Mouse (Mus musculus) lung, postnatal 25 days (tissue): ENCODE data around the gene Arrb2.
"Not testable (repeated sequence)": the region's sequence is repeated elsewhere in the genome, so short reads cannot be mapped to it uniquely, and the experiment has no call there.

Experiments
- DNase-seq: peaks from one replicate; pipeline ENCODE4 v3.0.0; 2022; ENCODE audit warnings: low spot score

Arrb2 gene

DNA sequence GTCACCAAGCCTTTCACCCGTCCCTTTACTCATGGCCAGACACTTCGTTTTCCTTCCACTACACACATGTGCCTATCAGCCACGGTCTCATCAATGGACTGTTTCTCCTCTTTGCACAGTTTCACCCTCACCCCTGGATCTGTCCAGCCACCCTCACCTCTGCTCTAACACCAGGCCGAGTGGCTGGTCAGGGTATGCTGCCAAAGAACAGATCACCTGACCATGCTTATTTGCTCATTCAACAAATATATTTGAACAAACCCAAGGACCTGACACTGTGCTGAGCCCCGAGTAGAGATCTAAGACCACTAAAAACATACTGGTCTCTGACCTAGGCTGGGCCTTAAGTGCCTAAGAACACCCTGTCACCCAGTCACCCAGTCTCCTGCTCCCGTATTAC is 12.2 kb downstream of the Arrb2 start:
- peak; percentile 56 for DNase-seq

GRCm38 (mm10) chr11:70446756-70447155 is 14.3 kb downstream of the Arrb2 start:
- no peak for DNase-seq

DNA sequence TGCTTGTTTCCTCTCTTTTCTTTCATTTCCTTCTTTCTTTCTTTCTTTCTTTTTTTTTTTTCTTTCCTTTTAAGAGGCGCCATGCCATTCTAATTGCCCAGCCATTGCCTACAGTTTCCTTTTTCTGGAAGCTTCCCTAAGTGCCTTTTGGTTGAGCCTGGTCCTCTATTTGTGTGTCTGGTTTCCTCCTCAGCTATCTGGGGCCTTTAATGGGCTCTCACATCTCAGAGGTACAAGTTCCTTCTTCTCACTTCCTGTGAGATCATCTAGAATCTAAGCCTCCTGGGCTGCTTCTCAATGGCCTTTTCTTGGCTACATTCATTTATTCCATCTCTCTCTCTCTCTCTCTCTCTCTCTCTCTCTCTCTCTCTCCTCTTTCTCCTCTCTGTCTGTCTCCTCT is 14.9 kb downstream of the Arrb2 start:
- no peak for DNase-seq

DNA sequence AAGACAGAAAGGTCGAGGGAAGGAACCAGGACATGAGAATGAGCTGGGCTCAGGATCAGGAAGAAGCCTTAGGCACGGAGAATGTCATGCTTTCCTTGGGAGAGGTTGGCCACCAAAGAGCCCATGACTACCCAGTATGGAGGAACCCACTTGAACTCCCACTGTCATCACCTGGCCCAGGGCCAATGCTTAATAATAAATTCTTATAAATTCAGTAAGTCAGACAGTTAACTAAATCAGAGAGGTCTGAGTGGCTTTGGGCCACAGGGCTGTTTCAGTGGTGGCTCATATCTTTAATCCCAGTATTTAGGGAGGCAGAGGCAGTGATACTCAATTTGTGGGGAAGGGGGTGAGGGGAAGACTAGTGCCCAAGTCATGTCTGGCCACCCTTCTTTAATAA is 18.5 kb downstream of the Arrb2 start:
- no peak for DNase-seq

- DNase-seq: peak; percentile 99
These were observed 19.5 kb downstream of the Arrb2 start, which contains the start of gene Med11 for GRCm38 (mm10) chr11:70451797-70452498. Gene Med11 (plus strand): TSS chr11:70451919.

DNA sequence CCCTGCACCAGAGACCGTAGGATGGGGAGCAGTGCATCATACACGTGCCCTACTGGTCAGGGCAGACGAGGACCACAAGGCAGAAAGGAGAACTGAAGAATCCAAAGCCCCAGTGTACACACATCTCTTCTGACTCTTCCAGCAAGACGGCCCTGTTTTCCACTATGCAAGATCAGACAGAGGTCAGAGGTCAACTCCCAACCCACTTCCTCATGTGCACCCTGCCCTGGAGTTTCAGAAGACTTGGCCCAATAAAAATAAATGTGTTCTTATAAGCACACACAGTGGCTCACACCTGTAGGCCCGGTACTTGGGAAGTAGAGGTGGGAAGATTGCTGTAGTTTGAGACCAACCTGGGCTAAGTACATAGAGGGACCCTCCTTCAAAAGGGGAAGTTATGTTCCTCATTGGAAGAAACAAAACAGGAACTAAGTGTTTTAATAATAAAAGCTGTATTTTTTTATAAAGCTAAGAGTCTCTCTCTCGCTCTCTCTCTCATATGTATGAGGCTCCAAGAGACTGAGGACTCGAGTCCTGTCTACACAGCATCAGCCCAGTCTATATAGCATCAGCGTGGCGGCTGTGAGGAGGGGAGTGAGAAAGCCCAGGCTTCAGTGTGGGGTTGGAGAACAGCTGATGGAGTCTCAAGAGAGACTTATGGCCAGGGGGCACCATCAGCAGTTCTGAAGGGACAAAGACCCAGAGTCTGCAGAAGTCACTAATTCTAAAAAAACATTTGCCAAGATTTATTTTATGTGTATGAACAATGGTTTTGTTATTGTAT is 21.0 kb downstream of the Arrb2 start:
- peak; percentile 38 for DNase-seq

- DNase-seq: peak; percentile 42
These were observed 26.5 kb downstream of the Arrb2 start, which contains the start of gene Zmynd15 for GRCm38 (mm10) chr11:70458688-70459600. Gene Zmynd15 (plus strand): TSS chr11:70459433.

GRCm38 (mm10) chr11:70459601-70460101 is 27.2 kb downstream of the Arrb2 start, which contains the start of gene Cxcl16:
Gene Cxcl16 (minus strand): TSS chr11:70459984.
- peak; percentile 86 for DNase-seq

DNA sequence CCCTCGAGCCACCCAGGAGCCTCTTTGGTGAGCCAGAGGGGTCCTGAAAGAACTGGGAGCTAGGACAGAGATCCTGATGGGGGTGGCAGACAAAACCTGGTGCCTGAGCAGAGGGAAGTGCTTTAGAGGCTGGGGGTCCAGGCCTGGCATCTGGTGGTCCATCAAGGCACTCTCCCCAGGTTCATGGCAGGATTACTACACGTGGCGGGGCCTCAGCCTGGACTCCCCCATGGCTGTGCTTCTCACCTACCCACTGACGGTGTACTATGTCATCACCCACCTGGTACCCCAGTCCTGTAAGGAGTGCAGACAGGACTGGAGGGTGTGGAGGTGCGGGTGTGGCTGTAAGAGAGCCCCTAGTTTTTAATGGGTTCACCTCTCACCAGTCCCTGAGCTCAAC is 31.5 kb downstream of the Arrb2 start:
- DNase-seq: no peak

GRCm38 (mm10) chr11:70465211-70465610 is 32.8 kb downstream of the Arrb2 start:
- no peak for DNase-seq

GRCm38 (mm10) chr11:70465824-70466223 is 33.4 kb downstream of the Arrb2 start:
- DNase-seq: no peak

DNA sequence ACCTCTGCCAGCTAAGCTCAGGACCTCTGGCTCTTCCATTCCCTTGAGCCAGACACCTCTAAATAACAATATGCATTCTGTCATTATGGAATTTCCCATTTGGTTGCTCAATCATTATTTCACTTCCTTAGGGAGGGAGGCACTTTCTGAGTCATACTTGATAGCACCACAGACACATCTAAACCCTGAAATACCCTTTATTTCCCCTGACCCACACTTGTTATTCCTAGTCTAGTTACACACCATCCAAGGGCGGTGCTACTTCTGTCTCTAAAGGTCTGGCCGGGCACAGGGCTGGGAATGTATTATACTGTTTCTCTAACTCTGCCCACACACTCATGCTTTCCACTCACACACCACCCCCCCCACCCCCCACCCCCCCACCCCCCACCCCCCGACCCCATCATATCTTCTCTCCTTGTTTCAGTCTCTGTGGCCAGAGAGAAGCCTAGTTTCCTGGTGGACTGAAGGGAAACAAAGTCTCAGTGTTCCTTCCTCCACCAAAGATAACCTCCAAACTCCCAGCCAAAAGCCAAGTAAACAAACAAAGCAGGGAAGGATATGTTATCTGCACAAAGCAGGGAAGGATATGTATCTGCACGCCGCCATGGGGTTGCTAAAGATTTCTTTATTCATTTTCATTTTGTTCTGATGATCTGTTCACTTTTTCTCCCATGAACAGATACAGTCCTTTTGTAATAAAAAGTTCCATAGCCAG is 35.6 kb downstream of the Arrb2 start:
- no peak for DNase-seq

GRCm38 (mm10) chr11:70469764-70470163 is 37.3 kb downstream of the Arrb2 start:
- DNase-seq: no peak

GRCm38 (mm10) chr11:70472716-70473115 is 40.3 kb downstream of the Arrb2 start:
- DNase-seq: no peak

GRCm38 (mm10) chr11:70473291-70473690 is 40.9 kb downstream of the Arrb2 start:
- not testable (repeated sequence) for DNase-seq

- DNase-seq: no peak
These were observed 42.6 kb downstream of the Arrb2 start for GRCm38 (mm10) chr11:70474872-70475534.

DNA sequence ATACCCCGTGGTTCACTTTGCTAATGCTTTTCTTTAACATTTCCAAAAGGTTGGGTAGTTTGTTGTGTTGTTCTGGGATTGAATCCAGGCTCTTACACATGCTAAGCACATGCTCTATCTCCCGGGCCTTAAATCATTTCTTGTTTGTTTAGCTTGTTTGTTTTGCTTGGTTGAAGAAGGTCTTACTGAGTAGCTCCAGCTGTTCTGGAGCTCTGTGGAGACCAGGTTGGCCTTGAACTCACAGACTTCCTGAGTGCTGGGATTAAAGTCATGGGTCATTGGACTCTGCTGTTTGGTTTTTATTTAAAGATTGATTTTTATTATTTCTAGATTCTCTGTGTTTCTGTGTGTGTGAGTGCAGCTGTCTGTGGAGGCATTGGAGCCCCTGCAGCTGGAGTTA is 53.1 kb downstream of the Arrb2 start:
- DNase-seq: no peak

DNA sequence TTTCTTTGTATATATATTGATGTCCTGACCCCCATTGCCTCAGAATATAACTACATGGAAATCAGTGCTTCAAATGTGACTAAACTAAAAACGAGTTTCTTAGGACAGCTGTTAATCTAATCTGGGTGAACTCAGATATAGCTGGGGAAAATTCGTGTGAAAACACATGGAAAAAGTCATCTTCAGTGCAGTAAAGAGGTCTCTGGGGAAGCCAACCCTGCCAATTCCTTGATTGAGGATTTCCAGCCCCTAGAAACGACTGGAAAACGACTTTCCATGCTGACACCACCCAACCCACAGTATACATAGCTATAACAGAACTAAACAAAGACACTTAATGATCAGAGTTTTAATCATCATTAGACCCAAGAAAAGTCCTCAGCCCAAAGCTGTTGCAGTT is 55.4 kb downstream of the Arrb2 start:
- DNase-seq: no peak

GRCm38 (mm10) chr11:70489138-70489537 is 56.7 kb downstream of the Arrb2 start:
- DNase-seq: no peak

DNA sequence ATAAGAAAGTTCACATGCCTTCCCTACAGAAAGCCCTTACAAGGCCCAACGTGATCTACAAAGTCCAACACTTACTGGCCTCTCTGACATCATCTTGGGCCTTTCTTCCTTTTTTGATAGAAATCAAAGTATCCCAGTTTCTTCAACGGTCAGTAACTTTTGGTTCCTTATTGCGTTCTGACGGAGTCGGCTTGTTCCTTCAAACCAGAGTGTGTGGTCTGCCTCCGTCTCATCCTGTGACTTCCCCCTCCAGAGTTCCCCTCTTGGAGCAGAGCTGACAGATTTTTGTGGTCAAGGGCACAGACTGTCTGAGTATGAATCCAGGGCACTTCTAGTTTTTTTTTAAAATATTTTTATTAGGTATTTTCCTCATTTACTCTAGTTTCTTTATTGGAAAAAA is 57.2 kb downstream of the Arrb2 start:
- peak; percentile 41 for DNase-seq
